Mouse (Mus musculus) central nervous system, embryonic 14 days (tissue): ENCODE measurements around the gene Ndufs6. TPM values are rescaled to one million over a fixed set of nuclear protein-coding genes. Genes with fewer than 3 reads are reported as not detected.

Experiments used
- polyA plus RNA-seq: library from polyadenylated mRNA; depleted of rRNA; stranded (reverse); fragments of >200 nt; gene quantifications from 2 replicates; pipeline ENCODE4 v1.2.3, GENCODE M21; 2012; rRNA removed

Ndufs6 gene
- 220 and 223 TPM in 2 replicates for polyA plus RNA-seq

DNA sequence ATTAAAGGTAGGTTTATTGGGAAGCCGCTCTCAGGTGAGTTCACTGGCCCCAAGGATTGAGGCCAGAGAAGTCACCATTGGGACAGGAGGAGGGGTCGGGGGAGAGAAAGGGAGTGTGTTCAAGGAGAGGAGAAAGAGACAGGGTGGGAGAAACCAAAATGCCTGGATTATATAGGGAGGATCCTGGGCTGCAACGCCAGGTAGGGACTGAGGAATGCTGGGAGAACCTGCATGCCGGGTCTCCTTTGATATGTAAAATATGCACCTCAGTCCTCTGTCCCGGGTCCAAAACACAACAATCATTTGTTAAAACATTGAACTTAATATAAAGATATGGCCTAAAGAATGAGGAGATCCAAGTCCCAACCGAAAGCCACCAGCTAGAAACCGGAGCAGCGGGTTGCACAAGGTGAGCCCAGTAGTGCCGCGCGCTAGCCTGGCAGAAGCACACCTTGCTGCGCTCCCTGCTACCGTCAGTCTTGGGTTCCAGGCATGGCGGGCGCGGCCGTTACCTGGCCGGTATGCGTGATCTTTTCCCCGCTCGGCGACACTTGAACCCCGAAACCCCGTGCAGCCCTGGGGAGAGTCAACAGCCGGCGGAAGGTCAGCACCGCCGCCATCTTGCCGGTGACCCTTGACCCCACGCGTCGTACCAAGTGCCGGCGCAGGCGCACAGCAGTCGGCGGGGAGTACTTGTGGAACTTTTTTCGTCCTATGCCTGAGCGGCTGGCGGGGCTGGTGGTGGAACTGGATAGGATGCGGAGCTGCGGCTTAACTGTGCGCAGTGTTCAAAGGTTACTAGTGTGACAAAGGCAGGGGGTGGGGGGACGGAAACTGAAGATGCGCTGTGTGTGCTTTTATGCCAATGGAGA, at the start of gene Ndufs6, which contains the start of gene Mrpl36:
Ndufs6 (minus strand) TSS at position 716 of the 872 bp plus-strand sequence.
Mrpl36 (plus strand) TSS at position 687 of the 872 bp plus-strand sequence.

Other genes with a start within 250 kb of the Ndufs6 start
- gene Irx4, start 68.1 kb downstream of the Ndufs6 start, polyA plus RNA-seq = 1.2 and 3.3 TPM in 2 replicates
- 77.3 and 79.4 TPM in 2 replicates for gene Mrpl36, start within 50 bp of the Ndufs6 start, polyA plus RNA-seq
- gene Lpcat1, start 138.7 kb upstream of the Ndufs6 start, polyA plus RNA-seq = 71.8 and 74.4 TPM in 2 replicates
- 1.5 and 1.7 TPM in 2 replicates for gene Slc6a3, start 208.2 kb upstream of the Ndufs6 start, polyA plus RNA-seq